Mouse (Mus musculus) T-helper 17 cell (primary cell): ENCODE results near the gene Cdc42ep1.
"Not testable (repeated sequence)": the region's sequence is repeated elsewhere in the genome, so short reads cannot be mapped to it uniquely, and the experiment has no call there.

Experiments used
- in situ Hi-C, 2 experiments: fragments of 300-600 bp; cut with MboI, MseI; formaldehyde crosslinking; loops; 1 replicate in 1 of 2; 2 replicates in 1 of 2; pipeline ENCODE4 v1.15.1; 2025; ENCODE audit warnings: high pct_unique_total_duplicates in 2 of 2

Gene Cdc42ep1

GRCm38 (mm10) chr15:78876991-78877809 lies 34.8 kb downstream of the Cdc42ep1 start, which contains the start of gene Gga1:
TSS of gene Gga1 (plus strand) at chr15:78877190.
- in situ Hi-C loops, result no loop called here

GRCm38 (mm10) chr15:78877810-78878390 lies 35.5 kb downstream of the Cdc42ep1 start:
- in situ Hi-C loops, result no loop called here

GRCm38 (mm10) chr15:78878792-78879516 lies 36.5 kb downstream of the Cdc42ep1 start:
- in situ Hi-C loops, result not testable (repeated sequence)

GRCm38 (mm10) chr15:78880432-78880831 lies 38.0 kb downstream of the Cdc42ep1 start:
- in situ Hi-C loops, result no loop called here

GRCm38 (mm10) chr15:78881828-78882227 lies 39.4 kb downstream of the Cdc42ep1 start:
- in situ Hi-C loops, result no loop called here

GRCm38 (mm10) chr15:78889401-78889853 lies 47.0 kb downstream of the Cdc42ep1 start:
- in situ Hi-C loops, result no loop called here

GRCm38 (mm10) chr15:78892440-78892839 lies 50.0 kb downstream of the Cdc42ep1 start:
- in situ Hi-C loops, result loop anchor here in 1 of 2 experiments (10.0 kb wide), 1 partner anchor 942 kb away; the partner anchor contains the start of genes Cbx6 and Npcd

- in situ Hi-C loops, result loop anchor here in 1 of 2 experiments (10.0 kb wide), 1 partner anchor 940 kb away; the partner anchor contains the start of genes Cbx6 and Npcd
Observed at GRCm38 (mm10) chr15:78894726-78895125, 52.3 kb downstream of the Cdc42ep1 start.

GRCm38 (mm10) chr15:78895741-78896140 lies 53.3 kb downstream of the Cdc42ep1 start:
- in situ Hi-C loops, result loop anchor here in 1 of 2 experiments (10.0 kb wide), 1 partner anchor 939 kb away; the partner anchor contains the start of genes Cbx6 and Npcd

- in situ Hi-C loops, result loop anchor here in 1 of 2 experiments (10.0 kb wide), 1 partner anchor 939 kb away; the partner anchor contains the start of genes Cbx6 and Npcd
Observed at GRCm38 (mm10) chr15:78896149-78896548, 53.7 kb downstream of the Cdc42ep1 start.

- in situ Hi-C loops, result loop anchor here in 1 of 2 experiments (10.0 kb wide), 1 partner anchor 937 kb away; the partner anchor contains the start of genes Cbx6 and Npcd
Observed at GRCm38 (mm10) chr15:78897488-78897887, 55.1 kb downstream of the Cdc42ep1 start.

GRCm38 (mm10) chr15:78898507-78899001 lies 56.1 kb downstream of the Cdc42ep1 start:
- in situ Hi-C loops, result loop anchor here in 1 of 2 experiments (10.0 kb wide), 1 partner anchor 936 kb away; the partner anchor contains the start of genes Cbx6 and Npcd

- in situ Hi-C loops, result loop anchor here in 1 of 2 experiments (10.0 kb wide), 1 partner anchor 935 kb away; the partner anchor contains the start of genes Cbx6 and Npcd
Observed at GRCm38 (mm10) chr15:78899409-78899739, 57.0 kb downstream of the Cdc42ep1 start, which contains the start of gene Gm49510. TSS of gene Gm49510 (plus strand) at chr15:78899667.

- in situ Hi-C loops, result loop anchor here in 1 of 2 experiments (10.0 kb wide), 1 partner anchor 935 kb away; the partner anchor contains the start of genes Cbx6 and Npcd
Observed at GRCm38 (mm10) chr15:78899740-78900584, 57.5 kb downstream of the Cdc42ep1 start, which contains the start of gene Sh3bp1. TSS of gene Sh3bp1 (plus strand) at chr15:78899768.
